Mouse (Mus musculus): Measurements from ENCODE around the gene Rapgef4. TPM values are rescaled to one million over a fixed set of nuclear protein-coding genes. Genes with fewer than 3 reads are reported as not detected.

Rapgef4 gene
- polyA plus RNA-seq, 1 experiment: 11.3 TPM

DNA sequence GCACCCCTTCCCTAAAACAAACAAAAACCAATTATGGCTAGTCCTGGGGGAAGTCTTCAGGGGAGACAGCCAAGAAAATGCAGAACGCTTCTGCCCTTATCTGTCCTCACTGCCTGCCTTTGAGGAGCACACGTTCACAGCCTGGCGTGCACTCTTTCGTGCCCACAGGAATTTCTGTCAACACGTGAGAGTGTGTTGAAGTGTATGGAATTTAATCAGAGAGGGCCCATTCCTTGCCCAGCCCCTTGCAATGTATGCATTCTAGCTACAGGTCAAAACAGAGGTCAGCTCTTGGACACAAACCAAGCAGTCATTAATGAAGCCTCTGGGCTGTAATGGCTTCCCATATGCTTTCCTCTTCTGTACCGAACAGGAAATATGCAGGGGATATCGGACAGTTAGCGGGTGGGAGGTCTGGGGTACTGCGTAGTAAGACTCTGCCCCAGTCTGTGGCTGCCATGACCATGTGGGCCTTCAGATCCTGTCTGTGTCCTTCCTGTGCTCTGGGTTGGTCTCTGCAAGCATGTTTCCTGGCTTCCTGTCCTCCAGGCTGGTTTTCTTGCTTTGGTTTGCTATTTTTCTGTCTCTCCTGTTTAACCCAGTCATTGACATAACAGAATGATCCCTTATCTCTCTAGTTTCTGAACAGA lies 188.5 kb downstream of the Rapgef4 start:
- Histone ChIP-seq H3K4me1 (ENCODE audit: control insufficient read depth, insufficient read depth, insufficient read length) (peaks cover 12% of the 10 kb centered on the region; the same call in 1 of the 2 replicates), H3K36me3 (ENCODE audit: control insufficient read depth, insufficient read depth, low read length) (no peaks in the 10 kb centered on the region), H3K27ac (ENCODE audit: insufficient read depth, low read length) (peak overlapping the region; percentile 52), H3K4me3 (ENCODE audit: extremely low read depth, insufficient read depth, insufficient read length) (no peak overlapping the region), H3K27me3 (ENCODE audit: control insufficient read depth, insufficient read depth, low read length) (no peaks in the 10 kb centered on the region)
- WGBS: 61% methylated on average over 9 of the region's 9 CpGs
- no peak for DNase-seq (ENCODE audit: low read depth in 1 of 2, low spot score in 2 of 2)
- TF ChIP-seq CTCF (IDR thresholded peaks at IDR 0.05; ENCODE audit: extremely low read depth, insufficient read depth, insufficient read length, insufficient replicate concordance) (no peak), POLR2A (IDR thresholded peaks at IDR 0.05; ENCODE audit: low read depth, low read length) (no peak)

DNA sequence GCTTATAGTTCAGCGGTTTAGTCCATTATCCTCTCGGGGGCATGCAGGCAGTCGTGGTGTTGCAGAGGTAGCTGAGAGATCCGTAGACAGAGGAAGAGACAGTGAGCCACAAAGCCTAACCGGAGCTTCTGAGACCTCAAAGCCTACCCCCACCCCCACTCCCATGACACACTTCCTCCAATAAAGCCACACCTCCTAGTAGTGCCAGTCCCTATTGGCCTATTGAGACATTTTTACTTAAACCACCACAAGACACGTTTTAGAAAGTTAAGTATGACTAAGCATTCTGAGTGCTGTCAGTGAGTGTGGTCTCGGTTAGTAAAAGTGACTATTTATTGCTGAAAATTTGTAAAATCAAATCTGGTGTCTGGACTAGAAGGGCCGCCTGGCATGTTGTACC lies 189.5 kb downstream of the Rapgef4 start:
- H3K36me3 ChIP-seq (ENCODE audit: control insufficient read depth, insufficient read depth, low read length): no peaks in the 10 kb centered on the region
- H3K27ac ChIP-seq (ENCODE audit: insufficient read depth, low read length): peak overlapping the region; percentile 52; the same call in 1 of the 2 replicates
- DNase-seq (ENCODE audit: low read depth in 1 of 2, low spot score in 2 of 2): peak; percentile 65
- WGBS: 11% methylated on average over 8 of the region's 8 CpGs
- H3K27me3 ChIP-seq (ENCODE audit: control insufficient read depth, insufficient read depth, low read length): no peaks in the 10 kb centered on the region
- TF ChIP-seq POLR2A (IDR thresholded peaks at IDR 0.05; ENCODE audit: low read depth, low read length): no peak
- no peak for TF ChIP-seq CTCF (IDR thresholded peaks at IDR 0.05; ENCODE audit: extremely low read depth, insufficient read depth, insufficient read length, insufficient replicate concordance)
- peak overlapping the region; percentile 25 for H3K4me3 ChIP-seq (ENCODE audit: extremely low read depth, insufficient read depth, insufficient read length)
- peaks cover 12% of the 10 kb centered on the region; the same call in 1 of the 2 replicates for H3K4me1 ChIP-seq (ENCODE audit: control insufficient read depth, insufficient read depth, insufficient read length)

DNA sequence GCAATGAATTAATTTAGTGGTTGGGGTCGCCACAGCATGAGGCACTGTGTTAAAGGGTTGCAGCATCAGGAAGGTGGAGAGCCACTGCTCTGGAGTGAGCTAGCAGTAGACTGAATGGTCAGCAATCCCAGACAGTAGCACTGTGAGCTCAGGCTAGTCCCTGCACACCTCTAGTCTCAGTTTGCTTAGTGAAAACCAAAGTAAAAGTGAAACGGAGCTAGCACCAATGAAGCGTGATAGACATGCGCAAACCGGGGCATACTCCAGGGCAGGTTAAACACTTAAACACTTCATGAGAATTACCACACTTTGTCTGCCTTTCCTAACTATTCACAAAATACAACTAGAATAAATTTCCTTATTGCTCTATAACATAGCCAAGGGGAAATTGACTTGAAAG lies 190.2 kb downstream of the Rapgef4 start:
- H3K4me1 ChIP-seq (ENCODE audit: control insufficient read depth, insufficient read depth, insufficient read length): peaks cover 12% of the 10 kb centered on the region; the same call in 1 of the 2 replicates
- no peaks in the 10 kb centered on the region for H3K27me3 ChIP-seq (ENCODE audit: control insufficient read depth, insufficient read depth, low read length)
- peak overlapping the region; percentile 16; the same call in 1 of the 2 replicates for H3K4me3 ChIP-seq (ENCODE audit: extremely low read depth, insufficient read depth, insufficient read length)
- WGBS: 44% methylated on average over 5 of the region's 5 CpGs
- H3K27ac ChIP-seq (ENCODE audit: insufficient read depth, low read length): peak overlapping the region; percentile 52
- no peak for TF ChIP-seq POLR2A (IDR thresholded peaks at IDR 0.05; ENCODE audit: low read depth, low read length)
- no peak for TF ChIP-seq CTCF (IDR thresholded peaks at IDR 0.05; ENCODE audit: extremely low read depth, insufficient read depth, insufficient read length, insufficient replicate concordance)
- DNase-seq (ENCODE audit: low read depth in 1 of 2, low spot score in 2 of 2): peak; percentile 31 to 39
- H3K36me3 ChIP-seq (ENCODE audit: control insufficient read depth, insufficient read depth, low read length): peaks cover 2% of the 10 kb centered on the region; the same call in 1 of the 2 replicates

DNA sequence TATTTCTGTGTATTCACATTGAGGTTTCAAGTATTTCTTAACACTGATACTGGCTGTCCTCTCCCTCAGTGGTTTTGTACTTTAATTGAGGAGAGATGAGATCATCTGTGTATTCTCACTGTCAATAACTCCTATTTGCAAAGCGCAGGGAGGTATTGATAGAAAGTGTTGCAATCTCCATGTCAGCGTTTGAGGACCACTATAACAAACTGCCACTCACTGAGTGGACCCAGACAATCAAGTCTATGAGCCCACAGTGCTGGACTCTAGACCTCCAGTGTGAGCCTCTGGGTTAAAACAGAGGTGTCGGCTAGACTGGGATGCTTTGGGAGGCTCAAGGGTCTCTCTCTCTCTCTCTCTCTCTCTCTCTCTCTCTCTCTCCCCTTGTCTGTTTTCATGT lies 192.0 kb downstream of the Rapgef4 start:
- no peaks in the 10 kb centered on the region for H3K27me3 ChIP-seq (ENCODE audit: control insufficient read depth, insufficient read depth, low read length)
- 87% methylated on average over 3 of the region's 3 CpGs for WGBS
- peaks cover 3% of the 10 kb centered on the region; the same call in 1 of the 2 replicates for H3K36me3 ChIP-seq (ENCODE audit: control insufficient read depth, insufficient read depth, low read length)
- TF ChIP-seq CTCF (IDR thresholded peaks at IDR 0.05; ENCODE audit: extremely low read depth, insufficient read depth, insufficient read length, insufficient replicate concordance): no peak
- no peak overlapping the region for H3K4me3 ChIP-seq (ENCODE audit: extremely low read depth, insufficient read depth, insufficient read length)
- H3K4me1 ChIP-seq (ENCODE audit: control insufficient read depth, insufficient read depth, insufficient read length): peaks cover 12% of the 10 kb centered on the region; the same call in 1 of the 2 replicates
- H3K27ac ChIP-seq (ENCODE audit: insufficient read depth, low read length): no peak overlapping the region
- DNase-seq (ENCODE audit: low read depth in 1 of 2, low spot score in 2 of 2): no peak

DNA sequence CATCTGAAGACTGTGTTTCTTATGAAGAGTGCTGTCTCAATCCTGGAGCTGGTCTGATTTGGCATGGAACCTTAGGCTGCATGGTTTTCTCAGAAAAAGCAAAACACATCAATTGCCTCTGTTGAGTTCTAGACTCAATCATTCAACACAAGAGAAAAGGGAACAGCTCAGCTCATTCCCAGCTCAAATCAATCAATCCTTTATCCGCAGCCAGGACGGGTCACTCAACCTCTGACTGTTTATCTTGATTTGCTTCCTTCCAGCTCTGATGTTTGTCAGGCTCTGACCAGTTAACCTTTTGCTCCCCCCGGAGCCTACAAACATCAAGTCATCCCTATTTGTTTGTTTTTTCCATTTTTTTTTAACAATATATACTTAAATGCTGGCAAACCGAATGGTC lies 192.8 kb downstream of the Rapgef4 start:
- no peak overlapping the region for H3K27ac ChIP-seq (ENCODE audit: insufficient read depth, low read length)
- peaks cover 12% of the 10 kb centered on the region; the same call in 1 of the 2 replicates for H3K4me1 ChIP-seq (ENCODE audit: control insufficient read depth, insufficient read depth, insufficient read length)
- no peaks in the 10 kb centered on the region for H3K27me3 ChIP-seq (ENCODE audit: control insufficient read depth, insufficient read depth, low read length)
- no peak for TF ChIP-seq CTCF (IDR thresholded peaks at IDR 0.05; ENCODE audit: extremely low read depth, insufficient read depth, insufficient read length, insufficient replicate concordance)
- TF ChIP-seq POLR2A (IDR thresholded peaks at IDR 0.05; ENCODE audit: low read depth, low read length): no peak
- H3K36me3 ChIP-seq (ENCODE audit: control insufficient read depth, insufficient read depth, low read length): peaks cover 5% of the 10 kb centered on the region; the same call in 1 of the 2 replicates
- no peak overlapping the region for H3K4me3 ChIP-seq (ENCODE audit: extremely low read depth, insufficient read depth, insufficient read length)
- WGBS: 91% methylated on average over 4 of the region's 4 CpGs
- DNase-seq (ENCODE audit: low read depth in 1 of 2, low spot score in 2 of 2): no peak

DNA sequence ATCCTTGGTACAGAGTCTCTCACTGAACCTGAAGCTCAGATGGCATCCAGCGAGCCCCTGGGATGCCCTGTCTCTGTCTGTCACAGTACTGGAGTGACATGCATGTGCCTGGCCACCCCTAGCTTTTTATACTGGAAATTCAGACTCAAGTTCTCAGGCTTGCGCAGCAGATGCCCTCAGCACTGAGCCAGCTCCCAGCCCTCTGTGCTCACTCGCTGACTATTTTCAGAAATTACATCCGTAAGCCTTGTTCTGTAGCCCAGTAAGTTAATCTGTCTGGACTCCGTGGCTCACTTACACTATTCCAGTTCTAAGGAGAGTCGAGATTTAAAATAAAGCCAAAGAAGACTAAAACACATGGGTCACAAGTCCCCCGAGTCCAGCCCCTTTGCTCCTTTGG lies 194.5 kb downstream of the Rapgef4 start:
- H3K27ac ChIP-seq (ENCODE audit: insufficient read depth, low read length): no peak overlapping the region

DNA sequence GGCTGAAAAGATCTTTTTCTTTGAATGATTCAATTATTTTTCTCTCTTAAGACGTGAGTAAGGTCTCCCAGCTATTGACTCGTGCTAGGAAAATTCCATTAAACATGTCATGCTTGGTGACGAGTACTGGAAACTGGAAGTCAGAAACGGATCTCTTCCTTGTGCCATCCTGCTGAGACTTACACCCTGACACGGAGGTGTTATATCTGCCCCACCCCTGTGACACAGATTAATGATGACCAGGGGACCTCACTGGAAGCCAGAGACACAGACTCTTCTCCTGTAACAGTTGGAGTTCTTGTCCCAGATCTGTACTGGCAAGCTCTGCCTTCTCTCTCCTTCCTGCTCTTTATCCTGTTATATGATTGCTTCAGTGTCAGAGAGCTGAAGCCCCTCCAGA lies 194.9 kb downstream of the Rapgef4 start:
- peaks cover 6% of the 10 kb centered on the region; the same call in 1 of the 2 replicates for H3K36me3 ChIP-seq (ENCODE audit: control insufficient read depth, insufficient read depth, low read length)
- TF ChIP-seq POLR2A (IDR thresholded peaks at IDR 0.05; ENCODE audit: low read depth, low read length) (no peak), CTCF (IDR thresholded peaks at IDR 0.05; ENCODE audit: extremely low read depth, insufficient read depth, insufficient read length, insufficient replicate concordance) (no peak)

More for the DNA sequence above, 194.5 kb downstream of the Rapgef4 start:
- Histone ChIP-seq H3K4me3 (ENCODE audit: extremely low read depth, insufficient read depth, insufficient read length) (no peak overlapping the region), H3K4me1 (ENCODE audit: control insufficient read depth, insufficient read depth, insufficient read length) (peaks cover 6% of the 10 kb centered on the region; the same call in 1 of the 2 replicates), H3K27me3 (ENCODE audit: control insufficient read depth, insufficient read depth, low read length) (no peaks in the 10 kb centered on the region), H3K36me3 (ENCODE audit: control insufficient read depth, insufficient read depth, low read length) (peaks cover 6% of the 10 kb centered on the region; the same call in 1 of the 2 replicates)
- no peak for DNase-seq (ENCODE audit: low read depth in 1 of 2, low spot score in 2 of 2)
- WGBS: 90% methylated on average over 7 of the region's 7 CpGs
- TF ChIP-seq POLR2A (IDR thresholded peaks at IDR 0.05; ENCODE audit: low read depth, low read length) (no peak), CTCF (IDR thresholded peaks at IDR 0.05; ENCODE audit: extremely low read depth, insufficient read depth, insufficient read length, insufficient replicate concordance) (no peak)

More for the DNA sequence above, 194.9 kb downstream of the Rapgef4 start:
- no peak overlapping the region for H3K4me3 ChIP-seq (ENCODE audit: extremely low read depth, insufficient read depth, insufficient read length)
- DNase-seq (ENCODE audit: low read depth in 1 of 2, low spot score in 2 of 2): no peak
- H3K27me3 ChIP-seq (ENCODE audit: control insufficient read depth, insufficient read depth, low read length): no peaks in the 10 kb centered on the region
- H3K27ac ChIP-seq (ENCODE audit: insufficient read depth, low read length): no peak overlapping the region
- peaks cover 4% of the 10 kb centered on the region; the same call in 1 of the 2 replicates for H3K4me1 ChIP-seq (ENCODE audit: control insufficient read depth, insufficient read depth, insufficient read length)
- WGBS: 82% methylated on average over 5 of the region's 5 CpGs

Measured in spleen, adult 2 months (tissue).